Mouse (Mus musculus) lung, postnatal 0 days (tissue): Measurements from ENCODE around the gene Olfr382. TPM values are rescaled to one million over a fixed set of nuclear protein-coding genes. Genes with fewer than 3 reads are reported as not detected.
"Not testable (repeated sequence)": the region's sequence is repeated elsewhere in the genome, so short reads cannot be mapped to it uniquely, and the experiment has no call there.

Source experiments
- ATAC-seq: fragments of 200-750 bp; cut with Nextera tagmentation; 2 replicates; pipeline ENCODE4 v1.8.0; 2017; ENCODE audit warnings: moderate library complexity
- DNase-seq: peaks from one replicate; pipeline ENCODE4 v3.0.0-alpha.2; 2016; ENCODE audit warnings: low spot score
- H3K27ac ChIP-seq: fragments of 300-500 bp; sonication (generic); 2 replicates; pipeline ENCODE4 v1.5.1; 2014; ENCODE audit warnings: antibody characterized with exemption, mild to moderate bottlenecking, low read length, mixed read lengths
- H3K27me3 ChIP-seq: fragments of 300-500 bp; sonication (generic); replicated peaks from 2 replicates; pipeline ENCODE4 v1.6.1; 2014; ENCODE audit warnings: low read length, mixed read lengths; ENCODE audit not compliant: insufficient read depth
- H3K36me3 ChIP-seq: fragments of 300-500 bp; sonication (generic); 2 replicates; pipeline ENCODE4 v1.6.1; 2014; ENCODE audit warnings: low read length, mixed read lengths; ENCODE audit not compliant: insufficient read depth
- H3K4me1 ChIP-seq: fragments of 300-500 bp; sonication (generic); 2 replicates; pipeline ENCODE4 v1.6.1; 2014; ENCODE audit warnings: antibody characterized with exemption, low read depth, low read length, mixed read lengths; ENCODE audit not compliant: insufficient read depth
- H3K4me2 ChIP-seq: fragments of 300-500 bp; sonication (generic); replicated peaks from 2 replicates; pipeline ENCODE4 v1.6.1; 2014; ENCODE audit warnings: low read depth, mild to moderate bottlenecking, low read length, moderate library complexity, mixed read lengths
- H3K4me3 ChIP-seq: fragments of 300-500 bp; sonication (generic); 2 replicates; pipeline ENCODE4 v1.5.1; 2014; ENCODE audit warnings: low read depth, low read length
- H3K9ac ChIP-seq: fragments of 300-500 bp; sonication (generic); replicated peaks from 2 replicates; pipeline ENCODE4 v1.6.1; 2014; ENCODE audit warnings: low read depth, mild to moderate bottlenecking
- H3K9me3 ChIP-seq: fragments of 300-500 bp; sonication (generic); 2 replicates; pipeline ENCODE4 v1.6.1; 2016; ENCODE audit warnings: low read length, mixed read lengths
- CTCF ChIP-seq: IDR thresholded peaks from 2 replicates; pipeline ENCODE4 v1.5.1; 2016; ENCODE audit warnings: antibody characterized with exemption, mild to moderate bottlenecking
- EP300 ChIP-seq: IDR thresholded peaks from 2 replicates; pipeline ENCODE4 v1.6.1; 2016; ENCODE audit warnings: antibody characterized with exemption, mild to moderate bottlenecking, control low read depth
- WGBS: fragments of 180-500 bp; shearing (Covaris S2); extraction: QIAGEN DNeasy Blood & Tissue Kit; methylation state at CpG from one replicate; pipeline ENCODE4 v1.1.7; 2014; 5-methylcytosine and 5-hydroxymethylcytosine counted together
- polyA plus RNA-seq: library from polyadenylated mRNA; unstranded; fragments of >200 nt; fragmentation: Nextera tagmentation; extraction: Ambion mirVana; gene quantifications from 2 replicates; pipeline ENCODE4 v1.2.1, GENCODE M21; 2015

Gene Olfr382
- polyA plus RNA-seq, result not detected in 2 replicates

- Histone ChIP-seq H3K27me3 (no peaks in the 10 kb centered on the region), H3K9ac (no peak within 1 kb of the TSS), H3K27ac (no peak within 1 kb of the TSS), H3K4me3 (no peak within 1 kb of the TSS), H3K4me1 (no peaks in the 10 kb centered on the region), H3K4me2 (no peak within 1 kb of the TSS), H3K9me3 (no peaks in the 10 kb centered on the region), H3K36me3 (no peaks in the 10 kb centered on the region)
- DNase-seq (no peak), ATAC-seq (no peak)
- TF ChIP-seq CTCF, result no peak
- no peak for TF ChIP-seq EP300
Measured at GRCm38 (mm10) chr11:73517097-73517496, at the start of gene Olfr382. Olfr382 (minus strand) TSS chr11:73517197.

DNA sequence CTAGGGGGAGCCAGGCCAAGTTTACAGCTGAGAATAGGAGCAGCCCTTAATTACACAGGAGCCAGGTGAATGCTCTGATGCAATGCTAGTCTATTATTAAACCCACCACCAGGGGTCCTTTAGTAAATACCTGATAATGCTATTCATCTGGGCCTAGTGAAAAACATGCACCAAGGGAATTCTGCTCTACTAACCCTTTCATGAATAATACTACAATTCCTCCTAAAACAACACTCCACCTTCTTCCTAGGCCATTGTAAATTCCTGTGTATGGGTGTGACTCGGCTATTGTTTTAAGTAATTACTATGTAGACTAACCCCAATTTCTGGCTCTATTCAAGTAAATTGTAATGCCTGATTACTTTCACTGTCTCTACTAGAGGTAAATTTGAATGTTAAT, 12.0 kb upstream of the Olfr382 start:
- not testable (repeated sequence) for H3K4me3 ChIP-seq, ATAC-seq, H3K27ac ChIP-seq, H3K4me2 ChIP-seq, H3K4me1 ChIP-seq, H3K9ac ChIP-seq, DNase-seq, H3K27me3 ChIP-seq, H3K36me3 ChIP-seq, H3K9me3 ChIP-seq
- WGBS, result 77% methylated on average over 1 of the region's 1 CpGs

GRCm38 (mm10) chr11:73491503-73491902, 25.5 kb downstream of the Olfr382 start, which contains the start of gene Olfr381:
Olfr381 (minus strand) TSS chr11:73491603.
- ATAC-seq (no peak), DNase-seq (no peak)
- TF ChIP-seq EP300, result no peak
- no peak for TF ChIP-seq CTCF
- Histone ChIP-seq H3K9ac (no peak within 1 kb of the TSS), H3K9me3 (no peaks in the 10 kb centered on the region), H3K36me3 (no peaks in the 10 kb centered on the region), H3K4me2 (no peak within 1 kb of the TSS), H3K27me3 (no peaks in the 10 kb centered on the region), H3K4me1 (no peaks in the 10 kb centered on the region), H3K27ac (no peak within 1 kb of the TSS), H3K4me3 (no peak within 1 kb of the TSS)

Other genes with a start within 250 kb of the Olfr382 start
- gene Trpv3, start 249.8 kb downstream of the Olfr382 start, polyA plus RNA-seq, result 0.11 and 0.15 TPM in 2 replicates
- gene Aspa, start 187.6 kb downstream of the Olfr382 start, polyA plus RNA-seq, result 5.3 and 9.0 TPM in 2 replicates
- not detected in 2 replicates for gene Gm49340, start 187.5 kb downstream of the Olfr382 start, polyA plus RNA-seq
- not detected in 2 replicates for gene Spata22, start 187.5 kb downstream of the Olfr382 start, polyA plus RNA-seq
- gene Olfr20, start 166.4 kb downstream of the Olfr382 start, polyA plus RNA-seq, result not detected in 2 replicates
- not detected in 2 replicates for gene Olfr376, start 146.0 kb downstream of the Olfr382 start, polyA plus RNA-seq
- gene Olfr1, start 117.6 kb downstream of the Olfr382 start, polyA plus RNA-seq, result not detected in 2 replicates
- gene Olfr378, start 88.7 kb downstream of the Olfr382 start, polyA plus RNA-seq, result not detected in 2 replicates
- gene Olfr380, start 59.7 kb downstream of the Olfr382 start, polyA plus RNA-seq, result not detected in 2 replicates
- gene Olfr381, start 25.6 kb downstream of the Olfr382 start, polyA plus RNA-seq, result not detected in 2 replicates
- not detected in 2 replicates for gene Olfr385, start 75.8 kb upstream of the Olfr382 start, polyA plus RNA-seq
- gene Olfr384, start 81.4 kb upstream of the Olfr382 start, polyA plus RNA-seq, result not detected in 2 replicates
- not detected in 2 replicates for gene Zfp735, start 171.6 kb upstream of the Olfr382 start, polyA plus RNA-seq